Mouse (Mus musculus): ENCODE measurements around the gene 4921524J17Rik. TPM values are rescaled to one million over a fixed set of nuclear protein-coding genes. Genes with fewer than 3 reads are reported as not detected.
A peak's percentile ranks its signal among the peaks of the same experiment; 100 is the strongest.

The 4921524J17Rik gene
- total and polyA plus RNA-seq, 3 experiments, result 14.6 to 21.9 TPM; not detected in 1

DNA sequence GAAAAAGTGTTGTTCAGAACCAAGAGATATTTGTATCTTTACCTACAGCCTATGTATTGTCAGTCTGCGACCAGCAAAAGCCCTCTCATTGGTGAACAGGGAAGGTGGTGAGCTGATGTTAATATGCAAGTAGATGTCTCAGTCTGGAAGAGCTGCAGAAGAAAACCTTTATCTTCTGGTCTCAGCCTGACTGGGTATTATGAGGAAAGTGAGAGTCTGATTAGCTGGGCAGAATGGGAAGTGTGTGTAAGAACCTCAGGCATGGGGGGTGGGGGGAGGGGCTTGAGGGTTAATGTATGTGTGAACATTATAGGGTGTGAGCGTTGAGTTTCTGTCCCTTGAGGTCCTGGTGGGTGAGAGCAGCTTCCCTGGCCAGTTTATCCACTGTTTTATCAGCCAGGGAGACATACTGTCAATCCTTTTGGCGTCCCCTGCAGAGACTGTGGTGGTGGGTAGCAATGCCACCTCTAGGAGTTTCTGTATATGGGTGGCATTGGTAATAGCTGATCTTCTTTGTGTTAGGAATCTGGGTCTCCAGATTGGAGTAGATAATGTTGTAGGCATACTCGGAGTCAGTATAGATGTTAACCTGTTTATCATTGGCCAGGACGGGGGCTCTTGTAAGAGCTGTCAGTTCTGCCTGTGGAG is 36.1 kb downstream of the 4921524J17Rik start:
- peak; percentile 85 for DNase-seq (ENCODE audit: low read depth, low spot score)
- Histone ChIP-seq H3K4me3 (ENCODE audit: control insufficient read depth in 1 of 2, insufficient read depth in 1 of 2, low read depth in 2 of 2, low read length in 2 of 2) (peak overlapping the region; percentile 32 to 40), H3K27me3 (ENCODE audit: control insufficient read depth in 1 of 2, insufficient read depth in 2 of 2, low read length in 2 of 2) (no peaks in the 10 kb centered on the region), H3K36me3 (ENCODE audit: control insufficient read depth in 1 of 2, insufficient read depth in 2 of 2, low read length in 2 of 2) (peaks cover 0 to 20% of the 10 kb centered on the region in 2 experiments; a peak in 2 of 4 replicates), H3K79me2 (ENCODE audit: control insufficient read depth, insufficient read depth, low read length, poor library complexity) (no peaks in the 10 kb centered on the region), H3K27ac (ENCODE audit: control insufficient read depth, low read depth, low read length) (peak overlapping the region; percentile 90), H3K9me3 (replicated peaks; ENCODE audit: insufficient read depth, low read length) (no peaks in the 10 kb centered on the region), H3K9ac (ENCODE audit: control insufficient read depth, low read depth, low read length, poor library complexity, severe bottlenecking) (peak overlapping the region; percentile 41), H3K4me1 (ENCODE audit: control insufficient read depth in 1 of 2, insufficient read depth in 2 of 2, low read length in 2 of 2) (peaks cover 6 to 36% of the 10 kb centered on the region in 2 experiments; a peak in 3 of 4 replicates)
- TF ChIP-seq CHD2 (IDR thresholded peaks at IDR 0.05; ENCODE audit: low read length) (peak; percentile 75), POLR2AphosphoS5 (IDR thresholded peaks at IDR 0.05; ENCODE audit: borderline replicate concordance, low read depth, low read length) (no peak), SIN3A (IDR thresholded peaks at IDR 0.05; ENCODE audit: low read length) (0 out of 2 replicates have a peak, but pooled peaks have one; percentile 33), BHLHE40 (IDR thresholded peaks at IDR 0.05; ENCODE audit: borderline replicate concordance, low read depth, low read length) (0 out of 2 replicates have a peak, but pooled peaks have one; percentile 43), TAL1 (IDR thresholded peaks at IDR 0.05; ENCODE audit: low read length) (peak; percentile 70), NELFE (IDR thresholded peaks at IDR 0.05; ENCODE audit: low read depth, low read length) (peak; percentile 39), MAX (IDR thresholded peaks at IDR 0.05; ENCODE audit: low read length) (peak; percentile 67), ETS1 (IDR thresholded peaks at IDR 0.05; ENCODE audit: low read depth, low read length) (peak; percentile 27; the same call in 1 of the 2 replicates), MXI1 (IDR thresholded peaks at IDR 0.05; ENCODE audit: low read depth, low read length) (0 out of 2 replicates have a peak, but pooled peaks have one; percentile 17), ZNF384 (IDR thresholded peaks at IDR 0.05; ENCODE audit: low read depth, low read length) (no peak), TCF12 (IDR thresholded peaks at IDR 0.05; ENCODE audit: low read depth, low read length) (peak; percentile 39; the same call in 1 of the 2 replicates), CHD1 (IDR thresholded peaks at IDR 0.05; ENCODE audit: low read depth, low read length) (0 out of 2 replicates have a peak, but pooled peaks have one; percentile 63), GABPA (IDR thresholded peaks at IDR 0.05; ENCODE audit: low read depth, low read length) (0 out of 2 replicates have a peak, but pooled peaks have one; percentile 36), MAZ (IDR thresholded peaks at IDR 0.05; ENCODE audit: low read depth, low read length) (0 out of 2 replicates have a peak, but pooled peaks have one; percentile 17), ELF1 (IDR thresholded peaks at IDR 0.05; ENCODE audit: low read depth, low read length) (0 out of 2 replicates have a peak, but pooled peaks have one; percentile 26), ZC3H11A (IDR thresholded peaks at IDR 0.05; ENCODE audit: low read depth, low read length) (no peak), JUND (IDR thresholded peaks at IDR 0.05; ENCODE audit: low read depth, low read length) (0 out of 2 replicates have a peak, but pooled peaks have one; percentile 53), EP300 (IDR thresholded peaks at IDR 0.05; ENCODE audit: low read depth in 1 of 2, low read length in 2 of 2) (peak; percentile 51 to 72), GATA1 (IDR thresholded peaks at IDR 0.05; ENCODE audit: low read depth, low read length) (peak; percentile 58), MAFK (IDR thresholded peaks at IDR 0.05; ENCODE audit: borderline replicate concordance, low read depth, low read length) (no peak), POLR2AphosphoS2 (IDR thresholded peaks at IDR 0.05; ENCODE audit: low read length) (0 out of 2 replicates have a peak, but pooled peaks have one; percentile 44)

All from MEL (cell line).